Mouse (Mus musculus): ENCODE results near the gene Pcp4l1.

GRCm38 (mm10) chr1:171190832-171191231 is 5.2 kb downstream of the Pcp4l1 start:
- TF ChIP-seq CTCF (IDR thresholded peaks at IDR 0.05) (no peak), POLR2A (IDR thresholded peaks at IDR 0.05; ENCODE audit: insufficient read depth, low read depth, low read length) (no peak)

Data from heart, adult 2 months (tissue).